Mouse (Mus musculus) testis, adult 2 months (tissue): ENCODE measurements around the gene Lmtk2. TPM values are rescaled to one million over a fixed set of nuclear protein-coding genes. Genes with fewer than 3 reads are reported as not detected.

Experiments
- H3K27ac ChIP-seq: fragments of 200-500 bp; 2 replicates; pipeline ENCODE4 v1.5.1; 2012; ENCODE audit warnings: low read depth, low read length; ENCODE audit not compliant: control insufficient read depth, insufficient read depth
- H3K27me3 ChIP-seq: fragments of 200-500 bp; 2 replicates; pipeline ENCODE4 v1.6.1; 2012; ENCODE audit warnings: mild to moderate bottlenecking, low read length, moderate library complexity; ENCODE audit not compliant: control insufficient read depth, insufficient read depth
- H3K36me3 ChIP-seq: fragments of 200-500 bp; 2 replicates; pipeline ENCODE4 v1.6.1; 2012; ENCODE audit warnings: mild to moderate bottlenecking, low read length; ENCODE audit not compliant: control insufficient read depth, insufficient read depth
- H3K4me1 ChIP-seq: fragments of 200-500 bp; 2 replicates; pipeline ENCODE4 v1.6.1; 2012; ENCODE audit warnings: low read length; ENCODE audit not compliant: control insufficient read depth, insufficient read depth
- H3K4me3 ChIP-seq: fragments of 200-500 bp; 2 replicates; pipeline ENCODE4 v1.5.1; 2012; ENCODE audit warnings: low read depth, mild to moderate bottlenecking, low read length, moderate library complexity, mixed read lengths; ENCODE audit not compliant: control insufficient read depth
- CTCF ChIP-seq: fragments of 200-500 bp; IDR thresholded peaks from 2 replicates; pipeline ENCODE4 v1.5.1; 2012; ENCODE audit warnings: low read depth, mild to moderate bottlenecking, inconsistent platforms, low read length, moderate library complexity; ENCODE audit not compliant: control insufficient read depth, insufficient read depth, insufficient replicate concordance
- POLR2A ChIP-seq: fragments of 200-500 bp; IDR thresholded peaks from 2 replicates; pipeline ENCODE4 v1.6.1; 2012; ENCODE audit warnings: low read depth, mild to moderate bottlenecking, inconsistent platforms, low read length, moderate library complexity; ENCODE audit not compliant: control insufficient read depth
- polyA plus RNA-seq: library from polyadenylated mRNA; depleted of rRNA; stranded (reverse); fragments of >200 nt; gene quantifications from 2 replicates; pipeline ENCODE4 v1.2.3, GENCODE M21; 2012

Lmtk2 gene
- polyA plus RNA-seq, 1 experiment: 11.3 TPM

GRCm38 (mm10) chr5:144189327-144189726 lies 89.1 kb downstream of the Lmtk2 start:
- Histone ChIP-seq H3K4me1 (peaks cover 13% of the 10 kb centered on the region), H3K4me3 (no peak overlapping the region)

DNA sequence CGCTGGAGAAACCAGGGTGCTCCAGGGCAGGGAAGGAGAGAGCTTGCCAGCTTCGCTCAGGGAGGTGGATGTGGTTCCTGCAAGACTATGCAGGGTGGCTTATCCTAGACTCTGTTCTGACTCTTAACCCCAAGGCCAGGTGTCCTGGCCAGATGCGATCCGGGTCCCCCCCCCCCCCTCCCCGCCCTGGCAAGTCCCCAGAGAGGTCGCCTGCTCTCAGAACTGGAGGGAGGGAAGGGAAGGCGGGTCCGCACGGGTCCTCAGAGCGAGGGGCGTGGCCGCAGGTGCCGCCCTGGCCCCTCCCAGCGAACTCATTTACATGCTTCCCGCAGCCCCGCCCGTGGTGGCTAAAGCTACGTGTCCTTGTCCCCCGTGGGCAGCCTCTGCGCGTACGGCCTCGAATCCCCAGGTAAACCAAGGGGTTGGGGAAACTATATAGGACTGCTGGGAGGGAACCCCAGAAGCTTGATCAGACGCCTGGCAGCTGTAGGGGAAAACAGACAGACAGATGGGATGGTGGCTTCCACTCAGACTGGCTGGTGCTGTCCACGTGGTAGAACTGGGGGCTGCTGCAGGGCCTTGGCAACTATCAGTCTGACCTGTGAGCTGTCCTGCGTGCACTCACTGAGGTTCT lies 89.8 kb downstream of the Lmtk2 start, which contains the start of gene Bhlha15:
TSS of gene Bhlha15 (plus strand) at position 337 of the 634 bp plus-strand sequence.
- TF ChIP-seq CTCF (no peak), POLR2A (no peak)
- Histone ChIP-seq H3K4me3 (peak within 1 kb of the TSS; percentile 8; the same call in 1 of the 2 replicates), H3K27me3 (no peaks in the 10 kb centered on the region), H3K4me1 (peaks cover 13% of the 10 kb centered on the region), H3K27ac (no peak within 1 kb of the TSS), H3K36me3 (peaks cover 2% of the 10 kb centered on the region; the same call in 1 of the 2 replicates)

More at GRCm38 (mm10) chr5:144189327-144189726, 89.1 kb downstream of the Lmtk2 start:
- Histone ChIP-seq H3K27ac (no peak overlapping the region), H3K27me3 (no peaks in the 10 kb centered on the region), H3K36me3 (peaks cover 2% of the 10 kb centered on the region; the same call in 1 of the 2 replicates)
- no peak for TF ChIP-seq POLR2A
- no peak for TF ChIP-seq CTCF

DNA sequence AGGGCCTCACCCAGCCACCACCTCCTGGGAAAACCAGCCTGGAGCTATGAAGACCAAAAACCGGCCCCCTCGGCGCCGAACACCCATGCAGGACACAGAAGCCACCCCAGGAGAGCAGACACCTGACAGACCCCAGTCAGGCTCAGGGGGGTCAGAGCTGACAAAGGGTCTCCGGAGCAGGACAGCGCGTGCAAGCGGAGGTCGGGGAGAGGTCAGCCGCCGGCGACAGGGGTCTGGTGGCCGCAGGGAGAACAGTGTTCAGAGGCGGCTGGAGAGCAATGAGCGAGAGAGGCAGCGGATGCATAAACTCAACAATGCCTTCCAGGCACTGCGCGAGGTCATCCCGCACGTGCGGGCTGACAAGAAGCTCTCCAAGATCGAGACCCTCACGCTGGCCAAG lies 90.8 kb downstream of the Lmtk2 start:
- Histone ChIP-seq H3K27ac (no peak overlapping the region), H3K36me3 (no peaks in the 10 kb centered on the region), H3K27me3 (no peaks in the 10 kb centered on the region), H3K4me3 (no peak overlapping the region), H3K4me1 (peaks cover 13% of the 10 kb centered on the region)
- no peak for TF ChIP-seq CTCF

DNA sequence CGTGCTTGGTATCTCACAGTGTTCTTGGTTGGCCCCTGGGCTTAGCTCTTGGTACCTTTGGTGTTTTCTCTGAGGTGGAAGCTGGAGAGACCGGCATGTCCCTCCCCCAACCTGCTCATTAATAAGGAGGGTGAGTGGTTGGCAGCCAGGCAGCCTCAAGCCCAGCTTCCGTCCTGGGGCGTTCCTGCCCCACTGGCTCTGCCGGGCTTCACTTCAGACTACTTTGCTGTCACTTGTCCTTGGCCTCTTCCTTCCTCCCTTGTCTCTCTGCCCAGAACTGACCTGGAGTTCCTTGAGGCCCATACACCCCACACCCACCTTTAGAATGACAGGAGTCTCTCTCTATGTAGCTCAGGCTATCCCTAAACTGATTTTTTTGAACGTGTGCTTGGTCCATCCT lies 92.4 kb downstream of the Lmtk2 start:
- Histone ChIP-seq H3K27ac (no peak overlapping the region), H3K27me3 (no peaks in the 10 kb centered on the region), H3K4me1 (peaks cover 13% of the 10 kb centered on the region), H3K4me3 (no peak overlapping the region), H3K36me3 (no peaks in the 10 kb centered on the region)
- TF ChIP-seq CTCF (no peak), POLR2A (no peak)

DNA sequence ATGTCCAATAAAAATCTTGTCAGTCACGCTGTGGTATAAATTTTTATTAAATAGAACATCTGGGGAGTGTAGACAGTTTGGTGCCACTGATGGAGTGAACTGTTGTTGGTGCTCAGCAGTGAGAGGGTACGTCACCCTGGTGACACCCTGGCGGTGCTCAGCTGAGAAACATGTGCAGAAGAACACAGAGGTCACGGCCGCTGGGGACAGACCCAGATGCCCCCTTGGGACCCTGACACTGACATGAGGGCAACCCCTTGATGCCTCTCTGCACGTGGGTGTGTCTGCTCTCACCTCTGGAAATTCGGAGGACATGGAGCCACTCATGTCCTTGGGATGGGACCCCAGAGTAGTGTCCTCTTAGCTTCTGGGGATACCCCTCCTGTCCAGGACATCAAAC lies 94.2 kb downstream of the Lmtk2 start:
- no peaks in the 10 kb centered on the region for H3K27me3 ChIP-seq
- no peak for TF ChIP-seq CTCF
- no peak for TF ChIP-seq POLR2A
- H3K27ac ChIP-seq: no peak overlapping the region
- H3K4me3 ChIP-seq: no peak overlapping the region
- peaks cover 11% of the 10 kb centered on the region for H3K4me1 ChIP-seq
- no peaks in the 10 kb centered on the region for H3K36me3 ChIP-seq

GRCm38 (mm10) chr5:144195567-144195966 lies 95.3 kb downstream of the Lmtk2 start:
- H3K27me3 ChIP-seq: no peaks in the 10 kb centered on the region
- H3K4me3 ChIP-seq: no peak overlapping the region
- no peak for TF ChIP-seq CTCF
- no peak for TF ChIP-seq POLR2A
- H3K27ac ChIP-seq: no peak overlapping the region
- H3K4me1 ChIP-seq: peaks cover under 1% of the 10 kb centered on the region; the same call in 1 of the 2 replicates
- no peaks in the 10 kb centered on the region for H3K36me3 ChIP-seq

GRCm38 (mm10) chr5:144200616-144201015 lies 100.4 kb downstream of the Lmtk2 start:
- H3K36me3 ChIP-seq: no peaks in the 10 kb centered on the region
- no peaks in the 10 kb centered on the region for H3K4me1 ChIP-seq
- H3K27ac ChIP-seq: no peak overlapping the region
- no peaks in the 10 kb centered on the region for H3K27me3 ChIP-seq
- TF ChIP-seq CTCF: no peak
- no peak for TF ChIP-seq POLR2A
- H3K4me3 ChIP-seq: no peak overlapping the region
